Mouse (Mus musculus) gastrocnemius, adult 2 months (tissue): ENCODE measurements around the gene 1700025G04Rik. TPM values are rescaled to one million over a fixed set of nuclear protein-coding genes. Genes with fewer than 3 reads are reported as not detected.

Experiments
- DNase-seq: peaks from one replicate; pipeline ENCODE4 v3.0.0; 2022
- H3K27ac ChIP-seq: fragments of 200-600 bp; 2 replicates; pipeline ENCODE4 v1.8.1; 2022; ENCODE audit warnings: mild to moderate bottlenecking
- H3K4me3 ChIP-seq: fragments of 200-600 bp; 2 replicates; pipeline ENCODE4 v1.8.1; 2022; ENCODE audit warnings: mild to moderate bottlenecking, moderate library complexity
- CTCF ChIP-seq: fragments of 200-600 bp; IDR thresholded peaks from 2 replicates; pipeline ENCODE4 v1.8.1; 2022; ENCODE audit warnings: antibody characterized with exemption, mild to moderate bottlenecking, moderate library complexity
- intact Hi-C: fragments of 180-260 bp; cut with DNase I; formaldehyde crosslinking; loops from one replicate; pipeline ENCODE4 v1.15.1; 2025
- total RNA-seq, 2 experiments: library from RNA; stranded (reverse); gene quantifications; 2 replicates each; pipeline ENCODE4 v1.2.3; 2021

Gene 1700025G04Rik
- total RNA-seq, 2 experiments from 2014 or later: 66.2 to 72.2 TPM

DNA sequence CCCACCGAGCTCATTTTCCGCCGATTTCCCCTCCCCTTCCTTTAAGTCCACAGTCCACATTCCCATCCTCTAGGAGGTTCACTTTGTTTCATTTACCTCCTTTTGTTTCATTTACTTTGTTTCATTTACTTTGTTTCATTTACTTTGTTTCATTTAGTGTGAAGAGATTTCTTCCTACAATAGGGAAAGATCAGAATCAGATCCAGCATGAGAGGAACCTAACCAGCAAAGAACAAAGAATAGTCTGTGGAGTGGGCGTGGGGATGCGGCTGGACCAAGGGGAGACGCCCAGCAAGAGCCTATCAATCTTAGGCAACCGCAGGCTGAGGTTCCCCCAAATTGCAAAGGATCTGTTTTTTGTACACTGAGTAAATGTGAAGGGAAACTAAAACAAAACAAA lies 20.2 kb downstream of the 1700025G04Rik start:
- Histone ChIP-seq H3K27ac (peak overlapping the region; percentile 85), H3K4me3 (peak overlapping the region; percentile 41; the same call in 1 of the 2 replicates)
- intact Hi-C loops: no loop called here
- no peak for TF ChIP-seq CTCF
- no peak for DNase-seq

DNA sequence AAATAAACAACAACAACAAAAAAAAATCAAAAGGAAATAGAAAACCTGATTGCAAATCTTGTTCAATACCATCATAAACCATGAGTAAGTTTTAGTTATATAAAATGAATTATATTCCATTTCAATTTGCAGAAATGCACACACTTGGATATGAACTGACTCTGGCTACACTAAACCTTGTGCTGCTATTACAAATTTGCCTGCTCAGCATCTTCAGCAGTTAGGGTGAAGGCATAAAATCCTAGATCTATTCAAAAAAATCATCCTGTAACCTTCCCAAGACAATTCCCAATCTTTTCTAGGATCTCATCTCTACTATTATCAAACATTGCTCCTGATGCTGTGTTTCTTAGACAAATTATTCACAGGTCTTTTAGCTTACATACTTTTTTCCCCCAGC lies 22.0 kb downstream of the 1700025G04Rik start:
- no peak for TF ChIP-seq CTCF
- no peak for DNase-seq
- Histone ChIP-seq H3K27ac (no peak overlapping the region), H3K4me3 (no peak overlapping the region)
- intact Hi-C loops: no loop called here

DNA sequence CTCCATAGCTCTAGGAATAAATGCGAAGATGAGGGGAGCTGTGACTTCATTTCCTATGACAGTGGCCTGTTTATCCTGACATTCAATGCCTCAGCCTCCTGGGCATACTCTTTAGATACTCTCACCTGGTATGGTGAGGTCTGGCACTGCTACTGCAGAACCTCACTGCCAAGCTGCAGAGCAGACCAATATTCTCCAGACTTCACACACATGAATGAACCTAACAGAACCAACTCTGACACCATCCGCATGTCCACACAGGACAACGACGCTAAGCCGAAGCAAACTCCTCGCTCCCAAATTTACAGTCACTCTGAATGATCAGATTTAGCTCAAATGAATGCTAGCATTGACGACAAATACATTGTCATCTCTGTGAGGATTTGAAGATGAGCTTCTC lies 24.4 kb downstream of the 1700025G04Rik start:
- TF ChIP-seq CTCF: no peak
- intact Hi-C loops: no loop called here
- DNase-seq: no peak

DNA sequence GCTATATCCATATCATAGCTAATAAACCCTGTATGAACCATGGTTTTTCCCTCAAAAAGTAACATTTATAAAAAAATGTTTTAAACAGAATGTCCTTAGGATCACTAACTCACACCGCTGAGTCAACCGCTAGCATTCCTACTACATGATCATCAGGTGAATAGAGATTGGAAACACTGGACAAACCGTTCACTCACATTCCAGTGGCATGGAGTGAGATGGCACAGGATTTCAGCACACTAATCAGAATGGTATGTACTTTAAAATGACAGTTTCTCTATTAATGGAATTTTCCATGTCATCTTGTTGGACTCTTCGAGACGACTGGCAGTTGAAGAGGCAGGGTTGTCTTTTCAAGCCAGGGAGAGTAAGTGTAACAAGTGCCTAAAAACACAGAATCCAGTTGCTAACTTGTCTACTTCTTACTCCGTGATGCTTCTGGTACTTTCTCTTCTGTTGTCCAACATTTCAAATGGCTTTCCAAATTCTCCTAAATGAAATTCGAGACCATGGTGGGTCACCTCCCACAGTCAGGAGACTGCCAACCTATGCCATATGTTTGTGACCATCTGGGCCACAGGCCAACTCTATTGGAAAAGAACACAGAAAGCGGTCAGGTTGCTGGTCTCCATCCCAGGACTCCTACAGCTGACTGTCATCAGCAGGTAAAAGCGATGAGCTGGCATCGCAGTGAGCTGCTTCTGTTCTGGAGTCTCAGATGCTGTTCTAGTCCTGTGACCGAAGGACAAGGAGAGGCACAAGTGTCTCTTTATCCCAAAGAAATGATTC lies 26.4 kb downstream of the 1700025G04Rik start:
- peak overlapping the region; percentile 72 for H3K27ac ChIP-seq
- no peak for DNase-seq
- intact Hi-C loops: no loop called here
- H3K4me3 ChIP-seq: no peak overlapping the region
- TF ChIP-seq CTCF: no peak

More for the DNA sequence above, 24.4 kb downstream of the 1700025G04Rik start:
- Histone ChIP-seq H3K4me3 (no peak overlapping the region), H3K27ac (no peak overlapping the region)

DNA sequence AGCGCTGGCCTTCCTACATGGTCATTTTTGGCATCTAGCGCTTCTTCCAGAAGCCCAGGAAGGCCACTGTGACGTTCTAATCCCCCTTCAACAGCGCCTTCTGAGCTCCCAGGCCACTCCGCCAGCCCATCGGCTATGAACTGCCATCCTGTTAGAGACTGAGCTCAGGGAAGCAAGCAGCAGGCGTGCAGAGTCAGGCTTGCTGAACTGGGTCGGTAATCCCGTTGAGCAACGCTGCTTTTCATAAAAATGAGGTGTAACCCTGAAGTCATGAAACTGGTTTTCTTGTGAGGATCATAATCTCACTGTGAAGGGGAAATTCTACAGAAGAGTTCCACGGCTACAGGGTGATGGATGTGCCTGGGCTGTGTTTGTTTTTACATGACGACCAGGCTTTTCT lies 28.2 kb downstream of the 1700025G04Rik start:
- intact Hi-C loops: no loop called here

DNA sequence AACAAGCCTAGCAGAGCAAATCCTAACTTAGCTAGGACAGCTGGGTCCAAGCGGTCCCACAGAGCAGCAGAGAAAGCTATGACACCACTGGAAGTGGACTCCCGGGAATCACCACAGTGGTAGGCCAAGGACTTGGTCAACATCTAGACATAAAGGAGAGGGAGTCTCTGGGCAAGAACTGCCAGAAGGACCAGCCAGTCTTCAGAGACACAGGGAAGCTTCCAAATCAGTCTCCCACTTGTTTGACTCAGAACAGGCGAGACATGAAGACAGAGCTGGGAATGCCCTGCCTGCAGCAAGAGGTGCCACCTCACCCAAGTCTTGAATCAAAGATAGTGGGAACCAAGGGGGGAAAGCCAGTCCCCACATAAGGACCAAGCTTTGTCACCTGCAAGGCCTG lies 29.7 kb downstream of the 1700025G04Rik start:
- no peak overlapping the region for H3K4me3 ChIP-seq
- peak overlapping the region; percentile 31; the same call in 1 of the 2 replicates for H3K27ac ChIP-seq
- DNase-seq: no peak
- TF ChIP-seq CTCF: no peak
- intact Hi-C loops: no loop called here

More for the DNA sequence above, 28.2 kb downstream of the 1700025G04Rik start:
- no peak for DNase-seq
- H3K27ac ChIP-seq: no peak overlapping the region
- TF ChIP-seq CTCF: no peak
- no peak overlapping the region for H3K4me3 ChIP-seq

DNA sequence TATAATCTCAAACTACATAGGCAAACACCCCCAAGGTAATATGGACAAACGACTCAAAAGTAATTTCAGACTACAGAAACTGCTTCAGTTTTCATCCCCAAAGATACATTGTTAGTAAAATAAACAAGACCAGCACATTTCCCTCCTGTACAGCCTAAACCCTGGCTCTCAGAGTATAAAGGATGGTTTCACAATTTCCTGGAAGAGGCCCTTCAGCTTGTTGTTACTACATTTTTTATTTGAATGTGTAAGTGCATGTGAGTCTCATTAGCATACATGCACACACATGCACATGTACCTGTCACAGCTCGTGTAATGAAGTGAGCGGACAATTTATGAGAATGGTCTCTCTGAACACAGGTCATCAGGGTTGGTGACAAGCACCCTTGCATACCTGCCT lies 31.1 kb downstream of the 1700025G04Rik start:
- H3K27ac ChIP-seq: no peak overlapping the region
- no peak overlapping the region for H3K4me3 ChIP-seq
- no peak for DNase-seq
- intact Hi-C loops: no loop called here
- no peak for TF ChIP-seq CTCF

DNA sequence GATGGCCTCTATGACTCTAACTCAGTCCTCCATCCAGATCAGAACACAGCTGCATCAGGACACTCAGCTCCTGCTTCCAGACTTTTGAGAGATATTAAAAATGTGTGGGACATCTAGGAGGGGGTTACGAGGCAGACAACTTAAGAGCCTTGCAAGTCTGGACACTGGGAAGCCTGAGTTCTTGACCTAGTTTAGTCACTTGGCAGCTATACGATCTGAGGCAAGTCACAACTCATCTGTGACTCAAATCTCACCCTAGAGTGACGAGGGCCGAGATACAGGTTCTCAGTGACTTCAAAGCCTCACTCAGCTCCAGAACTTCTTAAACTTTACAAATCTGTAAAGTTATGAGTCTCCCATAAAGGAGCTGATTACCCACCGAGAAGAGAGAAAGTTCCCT lies 36.8 kb downstream of the 1700025G04Rik start:
- Histone ChIP-seq H3K27ac (peak overlapping the region; percentile 50), H3K4me3 (no peak overlapping the region)
- no peak for DNase-seq
- TF ChIP-seq CTCF: no peak
- intact Hi-C loops: no loop called here

DNA sequence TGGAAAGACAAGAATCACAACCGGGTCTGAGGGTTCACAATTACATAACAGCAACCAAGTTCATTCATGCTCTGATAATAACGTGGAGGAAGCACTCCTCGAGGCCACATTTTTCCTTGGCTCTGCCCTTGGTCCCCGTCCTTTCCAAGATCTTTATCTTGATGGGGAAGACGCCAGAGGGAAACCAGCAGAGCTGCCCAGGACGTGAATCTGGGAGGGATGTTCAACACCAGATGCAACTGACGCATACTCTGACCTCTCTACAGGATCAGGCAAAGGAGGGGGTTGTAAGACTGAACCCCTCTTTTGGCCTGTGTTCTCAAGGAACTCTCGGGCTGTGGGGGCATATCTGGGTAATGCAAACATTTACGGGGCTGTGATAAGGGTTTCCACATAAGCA lies 38.1 kb downstream of the 1700025G04Rik start:
- intact Hi-C loops: no loop called here
- TF ChIP-seq CTCF: no peak
- Histone ChIP-seq H3K4me3 (no peak overlapping the region), H3K27ac (no peak overlapping the region)
- no peak for DNase-seq

DNA sequence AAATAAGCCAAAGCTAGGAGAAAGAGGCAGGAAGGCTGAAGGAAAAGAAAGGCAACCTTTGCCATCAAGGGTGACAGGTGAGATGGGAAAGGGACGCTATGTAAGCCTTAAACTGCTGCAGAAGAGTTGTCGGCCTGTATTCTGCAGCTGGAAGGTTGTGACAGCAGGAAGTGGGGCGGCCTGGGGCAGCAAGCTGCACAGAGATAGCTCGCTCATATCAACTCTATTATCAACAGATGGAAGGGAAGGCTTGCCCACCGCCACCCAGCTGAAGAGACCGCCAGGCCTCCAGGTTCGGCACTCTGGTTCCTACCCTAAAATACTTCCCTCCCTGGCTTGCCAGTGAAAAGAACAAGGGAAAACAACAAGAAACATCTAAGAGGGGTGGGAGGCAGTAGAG lies 39.9 kb downstream of the 1700025G04Rik start:
- H3K27ac ChIP-seq: no peak overlapping the region
- TF ChIP-seq CTCF: no peak
- no peak overlapping the region for H3K4me3 ChIP-seq
- intact Hi-C loops: no loop called here
- no peak for DNase-seq

DNA sequence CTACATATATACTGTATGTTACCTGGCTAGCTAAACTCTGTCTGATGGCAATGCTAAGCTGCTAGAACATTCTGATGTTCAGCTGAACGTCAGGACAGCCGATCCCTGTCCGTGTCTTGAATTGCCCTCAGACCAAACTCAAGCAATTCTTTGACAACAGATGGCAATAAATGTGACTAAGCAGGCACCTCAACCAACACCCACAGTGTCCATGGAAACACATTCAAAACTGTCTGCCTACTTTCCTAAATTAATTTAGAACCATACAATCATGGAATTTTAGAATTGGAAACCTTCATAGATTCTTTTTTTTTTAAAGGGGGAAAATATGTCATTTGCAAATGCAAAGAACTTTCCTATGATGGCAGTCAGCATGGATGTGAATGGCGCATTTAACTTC lies 41.6 kb downstream of the 1700025G04Rik start:
- no peak for TF ChIP-seq CTCF
- no peak overlapping the region for H3K4me3 ChIP-seq
- H3K27ac ChIP-seq: no peak overlapping the region
- no peak for DNase-seq
- intact Hi-C loops: no loop called here

DNA sequence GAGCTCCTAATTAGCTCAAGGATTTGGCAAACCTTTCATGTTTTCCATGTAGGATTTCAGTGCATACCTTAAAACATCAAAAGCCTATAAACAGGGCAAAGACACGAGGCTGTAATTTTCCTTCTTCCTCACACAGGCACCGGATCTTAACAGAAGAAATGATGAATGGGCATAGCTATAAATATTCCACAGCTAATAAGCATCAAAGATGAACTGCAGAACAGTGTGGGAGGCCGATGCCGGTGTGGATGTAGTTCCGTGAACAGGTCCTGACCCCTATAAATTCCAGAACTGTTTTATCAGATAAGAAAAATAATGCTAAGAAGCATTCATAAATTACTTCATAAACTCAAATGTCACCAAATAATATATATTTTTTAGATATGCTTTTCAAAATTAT lies 42.5 kb downstream of the 1700025G04Rik start:
- no peak for TF ChIP-seq CTCF
- intact Hi-C loops: no loop called here

DNA sequence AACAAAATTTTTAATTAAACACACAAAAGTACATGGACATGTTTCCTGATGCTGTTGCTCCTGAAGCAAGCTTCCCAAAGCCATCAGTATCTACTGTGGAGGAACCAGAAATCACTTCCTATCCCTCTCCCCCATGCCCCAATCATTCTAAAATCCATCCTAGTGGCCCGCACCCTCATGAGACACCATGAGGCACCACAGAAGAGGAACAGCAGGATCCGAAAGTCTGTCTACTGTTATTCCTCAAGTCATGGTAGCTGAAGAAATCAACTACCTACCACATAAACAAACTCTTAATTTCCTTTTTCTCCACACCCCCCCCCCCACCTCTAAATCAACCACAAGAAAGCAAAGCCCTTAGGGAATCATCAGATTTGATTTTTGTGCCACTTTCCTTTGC lies 46.5 kb downstream of the 1700025G04Rik start:
- DNase-seq: no peak
- TF ChIP-seq CTCF: no peak
- Histone ChIP-seq H3K27ac (no peak overlapping the region), H3K4me3 (no peak overlapping the region)
- intact Hi-C loops: no loop called here

More for the DNA sequence above, 42.5 kb downstream of the 1700025G04Rik start:
- H3K27ac ChIP-seq: no peak overlapping the region
- DNase-seq: no peak
- H3K4me3 ChIP-seq: no peak overlapping the region

DNA sequence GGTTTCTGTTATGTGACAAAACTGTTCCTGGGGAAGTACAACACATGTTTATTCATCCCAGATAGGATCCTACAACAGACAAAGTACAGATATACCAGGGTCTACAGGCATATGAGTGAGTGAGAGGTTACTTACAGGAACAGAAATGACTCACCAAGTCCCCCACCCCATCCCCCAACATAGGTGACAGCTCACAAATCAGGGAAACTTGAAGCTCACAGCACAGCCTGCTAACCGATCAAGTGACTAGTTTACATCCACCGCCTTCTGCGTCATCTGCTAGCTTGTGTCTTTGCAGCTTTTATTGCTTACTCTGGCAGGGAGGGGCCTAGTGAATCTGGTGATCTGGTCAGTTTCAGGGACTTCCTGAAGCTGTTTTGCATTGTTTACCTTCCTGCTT lies 47.5 kb downstream of the 1700025G04Rik start:
- no peak for TF ChIP-seq CTCF
- DNase-seq: peak; percentile 39
- intact Hi-C loops: no loop called here
- peak overlapping the region; percentile 55 for H3K27ac ChIP-seq
- no peak overlapping the region for H3K4me3 ChIP-seq
